Mouse (Mus musculus) bone marrow, adult 2 months (tissue): ENCODE results near the gene Tbx4.

ENCODE experiments used
- CTCF ChIP-seq: fragments of 200-500 bp; IDR thresholded peaks from 2 replicates; pipeline ENCODE4 v1.5.1; 2011; ENCODE audit warnings: low read length, control low read depth; ENCODE audit not compliant: control insufficient read depth, insufficient read depth
- POLR2A ChIP-seq: fragments of 200-500 bp; IDR thresholded peaks from 2 replicates; pipeline ENCODE4 v1.6.1; 2011; ENCODE audit warnings: low read depth, mild to moderate bottlenecking, control low read depth, low read length, borderline replicate concordance; ENCODE audit not compliant: control insufficient read depth

GRCm38 (mm10) chr11:85894136-85894530 lies 7.9 kb downstream of the Tbx4 start:
- TF ChIP-seq CTCF = no peak
- TF ChIP-seq POLR2A = no peak
